Mouse (Mus musculus) intestine, postnatal 0 days (tissue): ENCODE data around the gene Pip5k1c. TPM values are rescaled to one million over a fixed set of nuclear protein-coding genes. Genes with fewer than 3 reads are reported as not detected.

Experiments used
- ATAC-seq: fragments of 200-750 bp; cut with Nextera tagmentation; 2 replicates; pipeline ENCODE4 v1.8.0; 2017; ENCODE audit warnings: mild to moderate bottlenecking, moderate TSS enrichment, moderate library complexity
- H3K27ac ChIP-seq: fragments of 300-500 bp; sonication (generic); 2 replicates; pipeline ENCODE4 v1.5.1; 2014; ENCODE audit warnings: mild to moderate bottlenecking, low read depth, low read length, moderate library complexity
- H3K27me3 ChIP-seq: fragments of 300-500 bp; sonication (generic); replicated peaks from 2 replicates; pipeline ENCODE4 v1.6.1; 2014; ENCODE audit warnings: low read length, mixed read lengths; ENCODE audit not compliant: control insufficient read depth, insufficient read depth
- H3K36me3 ChIP-seq: fragments of 300-500 bp; sonication (generic); 2 replicates; pipeline ENCODE4 v1.6.1; 2014; ENCODE audit warnings: mild to moderate bottlenecking, moderate library complexity; ENCODE audit not compliant: control insufficient read depth, insufficient read depth
- H3K4me1 ChIP-seq: fragments of 300-500 bp; sonication (generic); replicated peaks from 2 replicates; pipeline ENCODE4 v1.6.1; 2014; ENCODE audit warnings: antibody characterized with exemption, low read length, mixed read lengths; ENCODE audit not compliant: control insufficient read depth, insufficient read depth
- H3K4me2 ChIP-seq: fragments of 300-500 bp; sonication (generic); replicated peaks from 2 replicates; pipeline ENCODE4 v1.6.1; 2014; ENCODE audit warnings: low read depth, mild to moderate bottlenecking, moderate library complexity
- H3K4me3 ChIP-seq: fragments of 300-500 bp; sonication (generic); 2 replicates; pipeline ENCODE4 v1.5.1; 2014; ENCODE audit warnings: low read depth, low read length
- H3K9ac ChIP-seq: fragments of 300-500 bp; sonication (generic); 2 replicates; pipeline ENCODE4 v1.6.1; 2014; ENCODE audit warnings: mild to moderate bottlenecking, low read depth, low read length
- H3K9me3 ChIP-seq: fragments of 300-500 bp; sonication (generic); 2 replicates; pipeline ENCODE4 v1.6.1; 2016; ENCODE audit warnings: mixed run types; ENCODE audit not compliant: control insufficient read depth
- CTCF ChIP-seq: sonication (generic); IDR thresholded peaks from 2 replicates; pipeline ENCODE4 v1.5.1; 2016; ENCODE audit warnings: low read depth, mild to moderate bottlenecking, control low read depth, antibody characterized with exemption, moderate library complexity
- WGBS: fragments of 180-500 bp; shearing (Covaris S2); extraction: QIAGEN DNeasy Blood & Tissue Kit; methylation state at CpG from one replicate; pipeline ENCODE4 v1.1.7; 2014; 5-methylcytosine and 5-hydroxymethylcytosine counted together
- polyA plus RNA-seq: library from polyadenylated mRNA; unstranded; fragments of >200 nt; fragmentation: Nextera tagmentation; extraction: Ambion mirVana; gene quantifications from 2 replicates; pipeline ENCODE4 v1.2.1, GENCODE M21; 2015

The Pip5k1c gene
- polyA plus RNA-seq, 1 experiment from 2014 or later, result 27.2 TPM

DNA sequence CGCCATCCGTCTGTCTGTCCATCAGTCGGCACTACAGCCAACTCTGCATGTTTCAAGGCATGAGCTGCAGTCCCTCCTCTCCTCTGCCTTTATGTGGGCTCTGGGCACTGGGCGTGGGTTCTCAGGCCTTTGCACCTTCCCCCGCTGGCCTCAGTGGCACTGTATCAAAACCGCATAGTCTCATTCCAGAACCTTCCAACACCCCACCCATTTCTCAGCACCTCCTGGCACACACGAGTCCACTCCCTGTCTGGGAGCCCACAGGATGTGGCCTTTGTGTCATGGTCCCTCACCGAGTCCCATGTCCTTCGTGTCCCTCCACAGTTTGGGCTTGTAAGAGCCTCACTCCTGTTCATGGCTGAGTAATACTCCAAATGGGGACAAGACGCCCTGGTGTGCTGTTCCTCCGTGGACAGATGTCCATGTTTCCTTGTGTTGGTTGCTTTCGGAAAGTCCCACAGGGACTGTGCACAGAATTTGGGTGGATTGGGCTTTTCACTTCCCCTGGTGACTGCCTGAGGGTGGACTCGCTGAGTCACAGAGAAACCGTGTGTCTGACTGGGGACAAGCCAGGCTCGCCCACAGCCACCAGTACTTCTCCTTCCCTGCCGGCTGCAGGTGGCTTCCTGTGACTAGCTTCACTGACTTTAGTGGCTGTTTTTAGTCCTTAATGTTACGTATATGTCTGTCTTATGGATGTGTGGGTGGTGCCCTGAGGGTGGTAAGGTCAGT is 5.8 kb downstream of the Pip5k1c start:
- Histone ChIP-seq H3K27me3 (no peaks in the 10 kb centered on the region), H3K4me2 (no peak overlapping the region), H3K9ac (no peak overlapping the region), H3K36me3 (0 out of 2 replicates have a peak, but pooled peaks cover 4% of the 10 kb centered on the region), H3K27ac (peak overlapping the region; percentile 70; the same call in 1 of the 2 replicates), H3K4me3 (no peak overlapping the region), H3K4me1 (peaks cover 39% of the 10 kb centered on the region), H3K9me3 (no peaks in the 10 kb centered on the region)
- TF ChIP-seq CTCF, result no peak
- WGBS, result 87% methylated on average over 17 of the region's 17 CpGs
- ATAC-seq, result no peak

DNA sequence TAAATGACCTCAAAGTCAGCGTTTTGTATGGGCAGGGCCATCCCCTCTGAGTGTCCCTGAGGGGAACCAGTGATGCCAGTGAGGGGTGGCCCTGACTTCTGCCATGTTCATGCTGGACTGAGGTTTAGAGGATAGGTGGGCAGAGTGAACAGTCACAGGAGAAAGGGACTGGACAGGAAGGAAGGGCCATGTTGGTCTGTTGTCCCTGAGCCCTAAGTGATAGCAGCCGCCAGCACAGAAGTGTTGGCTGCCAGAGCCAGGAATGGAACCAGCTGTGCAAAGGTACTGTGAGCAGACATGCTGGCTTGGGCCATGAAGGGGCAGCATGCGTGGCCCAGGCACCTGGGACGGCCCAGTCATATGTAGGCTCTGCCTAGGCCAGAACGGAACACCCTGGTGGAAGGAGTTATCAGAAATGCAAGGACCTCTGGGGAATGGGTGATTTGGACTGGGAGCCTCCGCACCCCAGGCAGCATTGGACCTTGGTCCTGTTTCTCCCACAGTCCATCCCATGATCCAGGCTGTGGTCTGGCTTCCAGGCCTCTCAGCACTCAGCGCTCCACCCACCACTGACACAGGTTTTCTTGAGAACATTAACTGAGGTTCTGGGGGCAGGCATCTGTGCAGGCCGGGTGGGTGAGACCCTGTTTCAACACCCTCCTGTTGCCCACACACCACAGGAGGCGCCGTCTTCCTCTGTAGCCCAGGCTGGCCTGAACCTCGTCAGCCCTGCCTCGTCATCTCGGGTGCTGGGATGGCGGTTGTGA is 7.0 kb downstream of the Pip5k1c start:
- Histone ChIP-seq H3K27ac (peak overlapping the region; percentile 70), H3K9ac (0 out of 2 replicates have a peak overlapping the region, but pooled peaks have one; percentile 1), H3K4me2 (peak overlapping the region; percentile 18; the same call in 1 of the 2 replicates), H3K4me3 (no peak overlapping the region), H3K9me3 (no peaks in the 10 kb centered on the region), H3K36me3 (0 out of 2 replicates have a peak, but pooled peaks cover 4% of the 10 kb centered on the region), H3K4me1 (peaks cover 33% of the 10 kb centered on the region; the same call in 1 of the 2 replicates), H3K27me3 (no peaks in the 10 kb centered on the region)
- peak; percentile 46; the same call in 1 of the 2 replicates for ATAC-seq
- 66% methylated on average over 14 of the region's 14 CpGs for WGBS
- 0 out of 2 replicates have a peak, but pooled peaks have one; percentile 14 for TF ChIP-seq CTCF

DNA sequence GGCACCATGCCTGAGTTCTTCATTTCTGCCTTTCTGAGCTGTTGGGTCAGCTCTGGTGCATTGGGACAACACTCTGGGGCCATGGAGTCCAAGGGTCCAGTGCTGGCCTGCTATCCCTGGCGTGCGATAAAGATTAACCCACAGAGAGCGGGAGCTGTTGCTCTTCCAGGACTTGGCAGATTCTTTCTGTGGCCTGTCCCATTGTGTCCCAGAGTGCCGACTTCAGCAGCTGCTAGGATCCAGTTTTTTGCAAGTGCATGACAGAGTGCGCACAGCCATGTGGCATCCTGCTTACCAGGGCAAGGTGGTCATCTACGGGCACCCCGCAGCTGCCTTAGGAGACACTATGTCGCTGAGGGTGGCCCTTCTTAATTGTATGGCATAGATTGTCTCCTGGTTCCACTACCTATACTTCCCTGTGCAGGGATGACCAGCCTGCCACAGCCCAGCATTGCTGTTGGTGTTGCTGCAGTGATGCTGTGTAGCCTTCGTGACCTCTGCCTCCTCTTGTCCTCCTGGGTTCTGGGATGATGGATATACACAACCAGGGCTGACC is 7.7 kb downstream of the Pip5k1c start:
- 0 out of 2 replicates have a peak, but pooled peaks cover 4% of the 10 kb centered on the region for H3K36me3 ChIP-seq
- peak overlapping the region; percentile 70 for H3K27ac ChIP-seq
- no peak overlapping the region for H3K4me3 ChIP-seq
- WGBS, result 66% methylated on average over 9 of the region's 9 CpGs
- no peak for TF ChIP-seq CTCF
- peak overlapping the region; percentile 18 for H3K4me2 ChIP-seq
- H3K27me3 ChIP-seq, result no peaks in the 10 kb centered on the region
- H3K4me1 ChIP-seq, result peaks cover 33% of the 10 kb centered on the region; the same call in 1 of the 2 replicates
- H3K9ac ChIP-seq, result 0 out of 2 replicates have a peak overlapping the region, but pooled peaks have one; percentile 1
- ATAC-seq, result peak; percentile 50
- no peaks in the 10 kb centered on the region for H3K9me3 ChIP-seq

DNA sequence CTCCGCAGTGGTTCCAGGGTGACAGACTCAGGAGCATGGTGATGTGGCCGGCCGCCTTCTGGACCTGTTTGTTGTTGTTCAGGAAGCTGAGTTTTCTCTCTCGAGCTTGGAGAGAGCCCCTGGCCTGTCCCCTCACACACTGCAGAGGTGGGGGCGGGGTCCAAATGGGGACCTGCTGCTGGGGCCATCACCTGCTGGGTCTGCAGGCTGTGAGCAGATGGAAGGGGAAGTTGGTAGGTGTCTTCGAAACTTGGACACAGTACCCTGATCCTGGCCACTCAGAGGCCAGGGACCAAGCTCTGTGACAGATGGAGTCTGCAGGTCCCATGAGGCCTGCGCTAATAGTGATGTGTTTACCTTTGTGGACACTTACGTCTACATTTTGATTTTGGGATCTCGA is 8.6 kb downstream of the Pip5k1c start:
- Histone ChIP-seq H3K9me3 (no peaks in the 10 kb centered on the region), H3K9ac (no peak overlapping the region), H3K4me1 (peaks cover 33% of the 10 kb centered on the region; the same call in 1 of the 2 replicates), H3K27ac (no peak overlapping the region), H3K4me3 (no peak overlapping the region), H3K27me3 (no peaks in the 10 kb centered on the region), H3K36me3 (peaks cover 12% of the 10 kb centered on the region), H3K4me2 (no peak overlapping the region)
- no peak for TF ChIP-seq CTCF
- no peak for ATAC-seq
- 76% methylated on average over 9 of the region's 9 CpGs for WGBS

DNA sequence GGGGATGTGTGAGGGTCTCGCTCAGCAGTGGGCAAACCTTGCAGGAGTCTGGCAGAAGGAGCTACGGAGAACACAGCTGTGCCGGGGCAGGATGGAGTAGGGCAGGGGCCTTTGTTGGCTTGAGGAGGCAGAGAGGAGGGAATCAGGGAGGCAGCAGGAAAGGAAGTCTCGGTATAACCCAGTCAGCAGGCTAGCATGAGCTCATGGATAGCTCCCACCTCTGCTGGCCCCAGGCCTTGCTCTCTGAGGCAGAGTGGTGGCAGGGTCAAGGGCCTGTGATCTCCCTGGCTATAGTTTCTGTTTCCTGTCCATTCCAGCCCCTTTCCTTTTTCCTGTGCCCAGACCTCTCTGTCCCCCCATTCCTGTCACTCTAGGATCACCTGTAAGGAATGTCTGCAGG is 9.5 kb downstream of the Pip5k1c start:
- no peak overlapping the region for H3K9ac ChIP-seq
- H3K27ac ChIP-seq, result peak overlapping the region; percentile 52; the same call in 1 of the 2 replicates
- WGBS, result 65% methylated on average over 4 of the region's 4 CpGs

More for the DNA sequence above, 9.5 kb downstream of the Pip5k1c start:
- H3K9me3 ChIP-seq, result no peaks in the 10 kb centered on the region
- H3K27me3 ChIP-seq, result no peaks in the 10 kb centered on the region
- no peak overlapping the region for H3K4me3 ChIP-seq
- no peak for ATAC-seq
- peaks cover 28% of the 10 kb centered on the region; the same call in 1 of the 2 replicates for H3K4me1 ChIP-seq
- H3K4me2 ChIP-seq, result peak overlapping the region; percentile 48
- H3K36me3 ChIP-seq, result peaks cover 21% of the 10 kb centered on the region
- no peak for TF ChIP-seq CTCF
